Mouse (Mus musculus): ENCODE data around the gene Foxe1.
A peak's percentile ranks its signal among the peaks of the same experiment; 100 is the strongest.

Foxe1 gene

GRCm38 (mm10) chr4:46347580-46348515, 4.4 kb downstream of the Foxe1 start:
- no peak for DNase-seq (ENCODE audit: low read depth, low spot score)

- no peak for DNase-seq (ENCODE audit: low read depth, low spot score)
Observed at GRCm38 (mm10) chr4:46348897-46349296, 5.5 kb downstream of the Foxe1 start.

GRCm38 (mm10) chr4:46349530-46349929, 6.1 kb downstream of the Foxe1 start:
- no peak for DNase-seq (ENCODE audit: low read depth, low spot score)

DNA sequence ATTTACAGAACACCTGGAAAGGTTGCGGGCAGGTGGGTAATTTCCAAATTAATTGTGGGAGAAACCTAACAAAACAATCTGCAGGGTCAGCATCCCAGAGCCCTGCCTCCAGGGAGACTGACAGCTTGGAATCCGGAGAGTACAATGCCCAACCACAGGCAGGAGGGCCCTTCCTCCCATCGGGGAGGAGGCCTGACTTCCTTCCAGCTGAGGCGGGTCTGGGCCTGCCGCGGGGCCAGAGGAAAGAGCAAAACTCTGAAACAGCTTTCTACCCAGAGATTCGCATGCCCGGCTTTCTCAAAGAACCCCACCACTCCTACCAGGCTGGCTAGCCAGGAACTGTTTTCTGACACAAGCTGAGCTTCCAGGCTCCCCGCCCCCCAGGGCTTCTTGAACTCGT, 9.6 kb downstream of the Foxe1 start:
- DNase-seq (ENCODE audit: low read depth, low spot score): no peak

GRCm38 (mm10) chr4:46356351-46357133, 13.1 kb downstream of the Foxe1 start:
- DNase-seq (ENCODE audit: low read depth, low spot score): no peak

DNA sequence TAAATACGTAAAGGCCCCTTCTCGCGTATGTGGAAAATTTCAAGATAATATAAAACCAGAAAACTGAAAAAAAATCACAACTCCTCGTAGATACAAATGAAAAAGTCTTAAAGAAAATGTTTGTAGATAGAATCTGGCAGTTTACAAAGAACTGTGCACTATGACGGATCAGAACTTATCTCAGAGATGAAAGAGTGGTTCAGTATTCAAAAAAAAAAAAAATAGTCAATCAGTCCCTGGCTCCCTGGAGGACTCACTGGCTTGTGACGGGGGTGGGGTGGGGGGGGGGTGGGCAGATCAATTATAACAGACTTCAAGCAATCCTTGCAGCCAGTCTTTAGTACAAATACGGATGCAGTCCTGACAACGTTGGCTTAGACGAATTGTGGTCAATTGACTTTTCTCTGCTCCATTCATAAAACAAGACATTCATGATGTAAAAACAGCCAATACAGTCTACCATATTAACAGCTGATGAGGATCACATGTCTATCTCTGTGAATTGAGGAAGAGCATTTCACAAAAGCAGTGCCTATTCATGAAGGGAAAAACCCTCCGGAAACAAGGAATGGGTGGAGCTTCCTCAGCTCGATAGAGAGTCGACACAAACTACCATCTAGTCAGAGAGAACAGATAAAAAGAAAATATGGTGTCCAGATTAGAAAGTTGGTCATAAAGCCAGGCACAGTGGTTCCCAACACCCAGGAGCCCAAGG, 16.3 kb downstream of the Foxe1 start:
- DNase-seq (ENCODE audit: low read depth, low spot score): no peak

DNA sequence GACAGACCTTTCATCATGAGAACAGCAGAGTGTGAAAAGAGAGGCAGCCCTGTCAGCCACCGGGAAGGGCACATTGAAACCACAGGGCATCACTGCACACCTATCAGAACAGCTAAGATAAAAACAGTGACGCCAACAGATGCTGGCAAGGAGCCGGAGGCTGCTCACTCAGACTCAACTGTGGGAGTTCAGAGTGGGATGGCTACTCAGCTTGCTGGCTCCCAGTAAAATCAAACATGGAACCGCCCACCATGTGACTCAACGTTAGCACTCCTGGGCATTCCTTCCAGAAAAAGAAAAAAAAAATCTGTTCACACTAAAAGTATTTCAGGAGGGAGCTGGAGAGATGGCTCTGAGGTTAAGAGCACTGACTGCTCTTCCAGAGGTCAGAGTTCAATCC, 17.8 kb downstream of the Foxe1 start:
- DNase-seq (ENCODE audit: low read depth, low spot score): no peak

DNA sequence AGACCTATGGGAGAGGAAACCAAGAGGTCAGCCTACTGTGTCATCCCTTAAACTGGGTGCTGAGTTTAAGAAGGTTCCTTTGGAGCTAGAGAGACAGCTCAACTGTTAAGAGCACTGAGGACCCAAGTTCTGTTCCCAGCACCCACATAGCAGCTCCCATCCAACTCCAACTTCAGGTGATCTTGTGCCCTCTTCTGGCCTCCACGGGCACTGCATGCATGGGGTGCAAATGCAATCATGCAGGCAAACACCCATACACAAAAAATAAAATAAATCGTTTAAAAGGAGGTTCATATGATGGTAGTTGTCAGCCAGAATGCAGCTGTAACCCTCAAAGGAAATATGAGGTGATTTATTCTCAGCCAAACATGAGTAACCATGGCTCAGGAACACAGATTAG, 21.0 kb downstream of the Foxe1 start:
- no peak for DNase-seq (ENCODE audit: low read depth, low spot score)

DNA sequence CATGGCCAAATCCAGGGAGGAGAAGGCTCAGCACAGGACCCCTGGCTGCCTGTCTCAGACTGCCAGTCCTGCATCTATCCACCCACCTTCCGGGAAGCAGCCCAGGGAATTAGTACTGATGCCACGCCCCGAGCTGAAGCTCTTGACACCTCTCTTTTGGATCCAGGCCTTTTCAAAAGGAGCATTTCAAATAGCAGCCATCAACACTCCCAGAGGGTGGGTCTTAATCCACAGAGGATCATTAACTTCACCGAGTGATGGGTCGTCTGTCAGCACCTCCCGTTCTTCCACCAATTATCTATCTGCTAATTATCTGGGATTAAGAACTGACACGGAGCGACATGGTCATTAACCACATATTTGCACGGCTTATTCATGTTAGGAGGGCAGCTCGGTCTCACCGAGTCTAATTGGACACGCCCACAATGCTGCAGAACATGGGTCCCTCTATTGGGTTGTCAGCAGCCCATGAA, 24.1 kb downstream of the Foxe1 start:
- no peak for DNase-seq (ENCODE audit: low read depth, low spot score)

DNA sequence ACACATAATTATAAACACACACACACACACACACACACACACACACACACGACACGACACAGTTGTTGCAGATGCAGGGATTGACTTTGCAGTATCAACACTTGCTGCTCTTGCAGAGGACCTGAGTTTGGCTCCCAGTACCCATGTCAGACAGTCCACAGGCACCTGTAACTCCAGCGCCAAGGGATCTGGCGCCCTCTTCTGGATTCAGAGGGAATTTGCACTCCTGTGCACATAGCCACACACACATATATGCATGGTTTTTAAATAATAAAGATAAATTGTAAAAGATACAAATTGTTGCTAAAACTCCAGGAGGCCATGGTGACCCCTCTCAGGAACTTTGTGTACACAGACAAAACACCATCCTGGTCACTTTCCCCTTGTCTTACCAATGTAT, 25.7 kb downstream of the Foxe1 start:
- DNase-seq (ENCODE audit: low read depth, low spot score): no peak

DNA sequence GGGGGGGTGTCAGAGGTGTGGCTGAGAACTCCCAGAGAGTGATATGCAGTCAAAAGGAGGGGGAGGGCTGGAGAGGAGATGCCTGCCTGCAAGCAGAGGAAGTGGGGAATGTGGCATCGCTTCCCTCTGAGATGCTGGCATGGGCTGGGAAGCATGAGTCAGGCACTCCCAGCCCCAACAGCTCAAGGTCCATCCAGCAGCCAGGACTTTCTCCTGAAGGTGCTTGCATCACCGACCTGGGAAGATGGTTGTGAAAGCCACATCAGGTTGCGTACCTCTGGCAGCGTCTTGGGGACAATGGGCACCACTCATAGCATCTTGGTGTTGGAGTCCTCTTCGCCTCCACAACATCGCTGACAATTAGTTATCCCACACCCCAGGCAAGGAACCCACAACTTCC, 27.0 kb downstream of the Foxe1 start:
- no peak for DNase-seq (ENCODE audit: low read depth, low spot score)

DNA sequence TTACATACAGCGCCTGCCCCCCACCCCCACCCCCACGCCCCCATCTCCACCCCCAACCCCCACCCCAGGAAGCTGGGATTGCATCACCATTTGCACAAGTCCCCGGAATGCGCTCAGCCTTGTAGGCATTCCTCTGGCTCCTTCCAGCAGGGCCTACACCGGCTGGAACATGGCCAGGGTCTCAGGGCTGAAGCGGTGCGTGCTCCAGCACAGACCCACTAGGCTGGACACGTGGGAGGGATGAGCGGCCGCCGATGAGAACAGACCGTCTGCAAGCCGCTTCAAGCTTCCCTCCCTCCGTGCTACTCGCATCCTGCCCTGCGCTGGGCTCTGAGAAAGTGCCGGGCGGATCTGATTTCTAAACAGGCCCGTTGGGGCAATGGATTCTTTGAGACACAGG, 27.6 kb downstream of the Foxe1 start:
- DNase-seq (ENCODE audit: low read depth, low spot score): no peak

GRCm38 (mm10) chr4:46374455-46374854, 31.0 kb downstream of the Foxe1 start:
- DNase-seq (ENCODE audit: low read depth, low spot score): no peak

DNA sequence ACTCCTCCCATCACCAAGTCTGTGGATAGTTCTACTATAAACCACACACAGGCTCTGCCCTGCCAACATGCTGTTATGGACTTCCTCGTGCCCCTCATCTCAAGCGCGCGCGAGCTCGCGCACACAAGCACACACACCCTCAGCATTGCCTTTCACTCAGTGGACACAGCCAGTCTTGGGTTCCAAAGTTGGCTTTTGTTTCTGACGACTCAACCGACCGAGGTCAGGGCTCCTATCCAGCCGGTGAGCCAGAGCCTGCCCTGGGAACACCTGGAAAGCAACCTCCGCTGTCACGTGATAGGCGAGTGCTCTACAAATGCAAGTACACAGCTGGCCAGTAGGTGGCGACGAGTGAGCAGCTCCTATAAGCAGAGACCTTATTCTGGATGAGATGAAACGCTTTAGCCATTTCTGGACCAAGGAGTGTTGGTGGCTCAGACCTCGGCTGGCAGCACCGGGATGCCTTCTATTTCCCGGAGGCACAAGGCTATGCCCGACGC, 31.5 kb downstream of the Foxe1 start:
- DNase-seq (ENCODE audit: low read depth, low spot score): peak; percentile 59

DNA sequence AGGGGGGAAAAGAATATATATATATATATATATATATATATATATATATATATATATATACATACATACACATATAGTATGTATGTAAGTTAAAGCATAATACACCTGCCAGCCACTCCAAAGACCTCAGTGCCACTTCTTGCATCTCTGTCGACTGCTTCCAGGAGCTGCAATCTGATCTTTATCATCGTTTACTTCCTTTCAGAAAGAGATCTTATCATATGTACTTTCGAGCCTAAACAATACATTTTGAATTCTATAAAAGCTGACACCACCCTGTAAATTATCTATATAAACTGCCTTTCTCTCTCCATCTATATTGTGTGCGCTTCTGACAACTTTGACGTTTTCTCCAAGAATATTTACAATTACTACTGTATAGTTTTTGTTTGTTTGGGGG, 45.1 kb downstream of the Foxe1 start:
- DNase-seq (ENCODE audit: low read depth, low spot score): no peak

- peak; percentile 95 for DNase-seq (ENCODE audit: low read depth, low spot score)
Observed at GRCm38 (mm10) chr4:46389013-46389611, 45.7 kb downstream of the Foxe1 start, which contains the start of gene Trmo. TSS of gene Trmo (minus strand) at chr4:46389437.

DNA sequence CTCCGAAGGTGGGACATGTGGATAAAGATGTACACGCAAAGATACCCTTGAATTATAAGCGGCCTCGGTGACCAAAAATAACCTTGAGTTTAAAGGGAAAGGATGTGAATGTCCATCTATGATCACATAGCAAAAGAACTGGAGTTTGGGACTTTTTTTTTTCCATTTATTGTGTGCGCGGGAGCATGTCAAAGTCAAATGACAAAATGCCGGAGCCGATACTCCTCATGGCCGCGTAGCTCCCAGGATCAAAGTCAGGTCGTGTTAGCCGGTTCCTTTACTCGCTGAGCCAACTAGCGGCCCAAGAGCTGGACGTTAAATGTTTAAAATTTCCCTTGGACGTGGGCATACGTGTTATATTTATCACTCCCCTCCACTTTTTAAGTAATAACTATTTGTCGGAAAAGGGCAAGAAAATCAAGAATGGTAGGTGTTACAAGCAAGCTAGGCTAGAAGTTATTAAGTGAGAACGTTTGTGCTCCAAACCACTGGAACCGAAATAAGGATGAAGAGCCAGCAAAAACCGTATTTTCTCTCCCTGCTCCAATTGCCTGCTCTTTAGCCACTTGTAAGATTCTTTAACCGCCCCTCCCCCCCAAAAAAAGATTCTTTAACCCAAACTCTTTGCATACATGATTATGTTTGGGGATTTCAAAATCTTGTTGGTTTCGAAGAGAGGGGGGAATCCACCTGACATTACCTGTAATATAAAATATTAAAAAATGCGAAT, 46.4 kb downstream of the Foxe1 start:
- peak; percentile 40 for DNase-seq (ENCODE audit: low read depth, low spot score)

- peak; percentile 56 for DNase-seq (ENCODE audit: low read depth, low spot score)
Observed at GRCm38 (mm10) chr4:46390390-46390970, 47.1 kb downstream of the Foxe1 start.

DNA sequence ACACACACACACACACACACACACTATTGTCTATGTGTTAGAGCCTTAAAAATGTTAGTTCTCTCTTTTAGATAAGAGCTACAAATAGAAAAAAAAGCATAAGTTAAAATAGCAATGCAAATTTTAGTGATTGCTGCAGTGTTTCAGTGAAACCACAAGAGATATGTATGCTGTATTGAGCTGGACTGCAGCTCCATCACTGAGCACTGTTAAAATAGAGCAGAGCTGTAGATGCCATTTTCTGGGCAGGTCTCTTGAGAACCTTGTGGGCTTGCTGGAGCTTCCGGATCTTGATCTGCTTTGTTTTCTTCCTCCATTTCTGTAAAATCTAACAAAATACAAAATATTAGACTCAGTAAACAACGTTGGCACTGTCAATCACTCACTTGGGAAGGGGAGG, 51.0 kb downstream of the Foxe1 start:
- DNase-seq (ENCODE audit: low read depth, low spot score): no peak

GRCm38 (mm10) chr4:46395736-46396135, 52.3 kb downstream of the Foxe1 start:
- no peak for DNase-seq (ENCODE audit: low read depth, low spot score)

Data from retina, adult 2 months (tissue).